Mouse (Mus musculus) stomach, postnatal 0 days (tissue): ENCODE measurements around the gene Lgr5.

Source experiments
- CTCF ChIP-seq: IDR thresholded peaks from 2 replicates; pipeline ENCODE4 v1.5.1; 2016; ENCODE audit warnings: antibody characterized with exemption, low read depth, mild to moderate bottlenecking, moderate library complexity
- EP300 ChIP-seq: optimal IDR thresholded peaks from 2 replicates; pipeline ENCODE3; 2016; ENCODE audit warnings: antibody characterized with exemption

DNA sequence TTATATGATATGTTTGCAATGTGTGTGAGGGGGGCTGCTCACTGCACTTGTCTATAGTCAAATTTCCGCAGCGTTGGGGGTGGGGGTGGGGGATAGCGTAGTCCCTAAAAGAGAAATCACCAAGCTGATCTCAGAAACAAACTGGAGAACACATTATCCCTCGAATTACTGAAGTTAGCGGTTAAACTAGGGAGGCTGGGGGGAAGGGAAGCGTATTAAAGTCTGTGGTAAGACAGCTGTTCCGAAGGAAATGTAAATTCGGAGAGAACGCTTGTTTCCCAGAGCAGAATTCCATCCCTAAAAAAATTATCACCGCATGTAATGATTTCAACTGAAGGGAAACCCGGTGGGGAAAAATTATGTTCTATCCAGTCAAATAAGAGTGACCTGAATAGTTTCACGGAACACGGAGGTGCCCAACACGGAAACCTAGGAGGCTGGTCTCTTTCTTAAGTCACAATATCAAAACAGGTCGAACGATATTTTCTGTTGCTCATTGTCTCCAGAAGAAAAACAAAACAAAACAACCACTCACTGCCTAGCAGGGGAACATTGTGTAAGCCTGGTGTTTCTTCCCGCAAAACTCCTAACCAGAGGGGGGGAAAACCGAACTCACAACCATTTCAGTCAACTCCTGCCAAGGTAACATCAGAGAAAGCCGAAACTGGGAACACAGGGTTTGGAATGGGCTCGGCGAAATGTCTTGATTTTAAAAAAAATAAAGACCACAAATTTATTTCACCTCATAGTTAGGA is 1.9 kb downstream of the Lgr5 start:
- TF ChIP-seq CTCF (no peak), EP300 (no peak)
